Mouse (Mus musculus): ENCODE results near the gene Adcy9.
"Not testable (repeated sequence)": the region's sequence is repeated elsewhere in the genome, so short reads cannot be mapped to it uniquely, and the experiment has no call there.

Gene Adcy9

GRCm38 (mm10) chr16:4276621-4277020 is 143.7 kb downstream of the Adcy9 start:
- DNase-seq (ENCODE audit: extremely low spot score, low read depth, low spot score): no peak

- DNase-seq (ENCODE audit: extremely low spot score, low read depth, low spot score): no peak
These were observed 144.1 kb downstream of the Adcy9 start for GRCm38 (mm10) chr16:4276151-4276550.

GRCm38 (mm10) chr16:4273702-4274476 is 146.4 kb downstream of the Adcy9 start:
- DNase-seq (ENCODE audit: extremely low spot score, low read depth, low spot score): no peak

GRCm38 (mm10) chr16:4272254-4272653 is 148.0 kb downstream of the Adcy9 start:
- no peak for DNase-seq (ENCODE audit: extremely low spot score, low read depth, low spot score)

- DNase-seq (ENCODE audit: extremely low spot score, low read depth, low spot score): no peak
These were observed 149.4 kb downstream of the Adcy9 start for GRCm38 (mm10) chr16:4270911-4271310.

- peak; percentile 41 for DNase-seq (ENCODE audit: extremely low spot score, low read depth, low spot score)
These were observed 152.2 kb downstream of the Adcy9 start for GRCm38 (mm10) chr16:4267857-4268666.

- no peak for DNase-seq (ENCODE audit: extremely low spot score, low read depth, low spot score)
These were observed 152.8 kb downstream of the Adcy9 start for GRCm38 (mm10) chr16:4267453-4267852.

GRCm38 (mm10) chr16:4265351-4265750 is 154.9 kb downstream of the Adcy9 start:
- no peak for DNase-seq (ENCODE audit: extremely low spot score, low read depth, low spot score)

GRCm38 (mm10) chr16:4263486-4263885 is 156.8 kb downstream of the Adcy9 start:
- no peak for DNase-seq (ENCODE audit: extremely low spot score, low read depth, low spot score)

- DNase-seq (ENCODE audit: extremely low spot score, low read depth, low spot score): no peak
These were observed 162.8 kb downstream of the Adcy9 start for GRCm38 (mm10) chr16:4257546-4257945.

GRCm38 (mm10) chr16:4248791-4249190 is 171.5 kb downstream of the Adcy9 start:
- no peak for DNase-seq (ENCODE audit: extremely low spot score, low read depth, low spot score)

- DNase-seq (ENCODE audit: extremely low spot score, low read depth, low spot score): not testable (repeated sequence)
These were observed 175.1 kb downstream of the Adcy9 start for GRCm38 (mm10) chr16:4245241-4245640.
